Mouse (Mus musculus) embryo, embryonic 11 days (tissue): ENCODE data around the gene Map6.
A peak's percentile ranks its signal among the peaks of the same experiment; 100 is the strongest.

Experiments used
- DNase-seq: peaks from one replicate; pipeline ENCODE4 v3.0.0-alpha.2; 2015

The Map6 gene

DNA sequence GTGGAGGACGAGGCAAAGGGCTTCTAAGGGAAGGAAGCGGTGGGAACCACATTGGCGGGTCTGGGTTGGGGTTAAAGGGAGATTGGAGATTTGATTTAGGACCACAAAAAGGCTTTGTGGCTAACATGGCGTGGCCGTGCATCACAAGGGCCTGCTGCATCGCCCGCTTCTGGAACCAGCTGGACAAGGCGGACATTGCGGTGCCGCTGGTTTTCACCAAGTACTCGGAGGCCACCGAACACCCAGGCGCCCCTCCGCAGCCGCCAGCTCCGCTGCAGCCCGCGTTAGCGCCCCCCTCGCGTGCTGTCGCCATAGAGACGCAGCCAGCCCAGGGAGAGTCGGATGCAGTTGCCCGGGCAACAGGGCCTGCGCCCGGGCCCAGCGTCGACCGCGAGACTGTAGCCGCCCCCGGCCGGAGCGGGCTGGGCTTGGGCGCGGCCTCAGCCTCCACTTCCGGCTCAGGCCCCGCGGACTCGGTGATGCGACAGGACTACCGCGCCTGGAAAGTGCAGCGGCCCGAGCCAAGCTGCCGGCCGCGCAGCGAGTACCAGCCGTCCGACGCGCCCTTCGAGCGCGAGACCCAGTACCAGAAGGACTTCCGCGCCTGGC is 754 bp downstream of the Map6 start:
- DNase-seq: peak; percentile 93

DNA sequence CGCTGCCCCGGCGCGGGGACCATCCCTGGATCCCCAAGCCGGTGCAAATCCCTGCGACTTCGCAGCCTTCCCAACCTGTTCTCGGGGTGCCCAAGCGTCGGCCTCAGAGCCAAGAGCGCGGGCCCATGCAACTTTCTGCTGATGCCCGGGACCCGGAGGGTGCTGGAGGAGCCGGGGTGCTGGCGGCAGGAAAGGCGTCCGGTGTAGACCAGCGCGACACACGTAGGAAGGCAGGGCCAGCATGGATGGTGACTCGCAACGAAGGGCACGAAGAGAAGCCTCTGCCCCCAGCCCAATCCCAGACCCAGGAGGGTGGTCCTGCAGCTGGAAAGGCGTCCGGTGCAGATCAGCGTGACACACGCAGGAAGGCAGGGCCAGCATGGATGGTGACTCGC is 1.3 kb downstream of the Map6 start:
- no peak for DNase-seq

- peak; percentile 54 for DNase-seq
Measured at GRCm38 (mm10) chr7:99268951-99269945, 2.0 kb downstream of the Map6 start.

GRCm38 (mm10) chr7:99271630-99272029 is 4.4 kb downstream of the Map6 start:
- DNase-seq: no peak

- no peak for DNase-seq
Measured at GRCm38 (mm10) chr7:99275131-99275530, 7.9 kb downstream of the Map6 start.

DNA sequence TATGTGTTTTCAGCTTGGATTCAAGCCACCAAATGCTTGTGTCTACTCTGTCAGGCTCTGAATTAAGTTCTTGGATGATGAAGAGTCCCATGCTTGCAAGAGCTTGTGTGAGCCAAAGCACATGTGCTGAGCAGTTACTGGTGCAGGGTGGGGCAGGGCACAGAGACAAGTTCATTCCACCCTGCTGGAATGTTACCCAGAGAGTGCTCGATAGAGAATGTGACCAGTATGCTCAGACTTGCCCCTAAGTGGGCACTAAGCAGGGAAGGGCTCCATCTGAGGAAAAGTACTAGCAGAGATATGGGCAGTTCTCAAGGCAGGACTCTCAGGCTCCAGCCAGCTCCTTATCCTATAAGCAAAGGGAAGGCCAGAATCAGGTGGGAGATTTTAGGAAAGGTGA is 9.4 kb downstream of the Map6 start:
- no peak for DNase-seq

DNA sequence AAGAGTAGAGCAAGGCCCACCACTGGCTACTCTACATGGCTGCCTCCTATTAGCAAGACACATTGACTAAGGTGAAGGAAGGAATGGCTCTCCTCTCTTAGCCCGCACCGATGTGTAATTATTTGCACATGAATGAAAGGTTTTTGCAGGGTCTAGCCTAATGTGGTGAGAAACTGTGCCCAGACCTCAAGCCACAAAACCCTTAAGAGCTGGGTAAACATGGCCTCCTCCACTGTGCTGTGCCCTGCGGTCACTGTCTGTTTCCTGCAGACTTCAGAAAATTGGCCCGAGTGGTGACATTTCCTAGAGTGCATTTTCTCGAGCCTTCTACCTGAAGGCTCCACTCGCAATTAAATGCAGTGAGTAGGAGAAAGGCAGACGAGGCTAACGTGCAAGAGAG is 11.1 kb downstream of the Map6 start:
- DNase-seq: no peak

DNA sequence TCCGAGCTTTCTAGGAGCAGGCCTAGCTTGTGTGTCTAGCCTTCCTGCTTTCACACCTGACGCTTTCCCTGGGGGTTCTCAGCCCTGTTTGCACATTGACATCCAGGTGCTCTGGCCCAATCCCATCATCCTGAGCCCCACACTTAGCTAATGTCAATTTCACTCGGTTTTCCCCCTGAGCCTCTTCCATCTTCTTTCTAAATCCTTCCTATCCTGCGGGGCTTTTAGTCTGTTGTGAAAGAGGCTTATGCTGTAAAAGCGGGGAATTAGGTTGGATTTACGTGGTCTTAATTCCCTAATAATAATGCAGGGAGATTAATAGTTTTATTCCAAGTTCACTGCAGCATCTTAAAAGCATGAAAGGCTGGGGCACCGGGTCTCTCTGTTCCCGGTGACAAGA is 12.3 kb downstream of the Map6 start:
- no peak for DNase-seq

DNA sequence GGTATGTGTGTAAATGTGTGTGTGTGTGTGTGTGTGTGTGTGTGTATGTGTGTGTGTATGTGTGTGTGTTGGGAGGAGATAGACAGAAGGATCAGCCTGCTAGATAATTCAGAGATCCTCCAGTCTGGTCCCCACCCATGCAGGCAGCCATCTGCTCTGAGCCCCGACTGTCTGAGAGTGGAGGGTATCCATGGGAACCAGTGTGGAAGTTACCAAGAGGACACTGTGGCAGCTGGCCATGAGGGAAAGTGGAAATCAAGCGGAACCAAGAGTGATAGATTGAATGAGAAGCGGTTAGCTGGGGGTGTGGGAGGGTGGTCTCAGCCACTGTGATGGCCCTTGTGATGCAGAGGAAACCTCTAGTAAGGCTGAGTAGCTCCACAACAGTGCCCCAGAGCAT is 20.0 kb downstream of the Map6 start:
- peak; percentile 71 for DNase-seq

GRCm38 (mm10) chr7:99290008-99290407 is 22.8 kb downstream of the Map6 start:
- no peak for DNase-seq

DNA sequence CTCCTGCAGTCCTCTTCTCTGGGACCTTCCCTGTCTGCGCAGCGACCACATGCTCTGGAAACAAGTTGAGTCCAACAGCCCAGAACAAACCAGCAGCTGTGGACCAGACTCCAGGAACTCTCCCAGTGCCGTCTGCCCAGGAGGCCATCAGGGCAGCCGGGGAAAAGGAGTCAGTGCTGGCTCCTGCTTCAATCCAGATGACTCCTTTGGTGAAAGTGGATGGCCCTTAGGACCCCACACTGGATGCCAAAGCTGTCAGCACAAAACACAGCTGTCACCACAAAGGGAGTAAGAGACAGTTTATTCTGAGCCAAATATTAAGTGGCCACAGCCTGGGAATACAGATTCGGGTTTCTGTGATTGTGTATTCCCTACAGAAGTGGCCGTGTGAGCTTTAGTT is 23.7 kb downstream of the Map6 start:
- no peak for DNase-seq

DNA sequence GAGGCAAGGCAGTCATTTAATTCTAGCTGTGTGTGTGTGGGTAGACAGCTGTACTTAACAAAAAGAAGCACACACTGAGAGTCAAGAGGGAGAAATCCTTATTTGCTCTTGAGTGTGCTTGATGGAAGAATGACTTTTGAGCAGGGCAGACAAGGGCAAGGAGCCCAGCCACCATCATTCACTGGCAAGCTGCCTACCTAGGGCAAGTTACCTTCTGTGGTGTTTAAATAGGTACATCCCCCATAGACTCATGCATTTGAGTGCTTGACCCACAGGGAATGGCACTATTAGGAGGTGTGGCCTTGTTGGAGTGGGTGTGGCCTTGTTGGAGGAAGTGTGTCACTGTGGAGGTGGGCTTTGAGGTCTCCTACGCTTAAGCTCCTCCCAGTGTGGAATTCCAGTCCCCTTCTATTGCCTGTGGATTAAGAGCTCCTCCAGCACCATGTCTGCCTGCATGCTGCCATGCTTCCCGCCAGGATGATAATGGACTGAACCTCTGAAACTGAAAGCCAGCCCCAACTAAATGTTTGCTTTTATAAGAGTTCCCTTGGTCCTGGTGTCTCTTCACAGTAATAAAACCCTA is 27.0 kb downstream of the Map6 start:
- DNase-seq: no peak

- no peak for DNase-seq
Measured at GRCm38 (mm10) chr7:99295104-99295503, 27.9 kb downstream of the Map6 start.

GRCm38 (mm10) chr7:99300650-99301175 is 33.5 kb downstream of the Map6 start:
- peak; percentile 70 for DNase-seq

GRCm38 (mm10) chr7:99304029-99304428 is 36.8 kb downstream of the Map6 start:
- DNase-seq: no peak

DNA sequence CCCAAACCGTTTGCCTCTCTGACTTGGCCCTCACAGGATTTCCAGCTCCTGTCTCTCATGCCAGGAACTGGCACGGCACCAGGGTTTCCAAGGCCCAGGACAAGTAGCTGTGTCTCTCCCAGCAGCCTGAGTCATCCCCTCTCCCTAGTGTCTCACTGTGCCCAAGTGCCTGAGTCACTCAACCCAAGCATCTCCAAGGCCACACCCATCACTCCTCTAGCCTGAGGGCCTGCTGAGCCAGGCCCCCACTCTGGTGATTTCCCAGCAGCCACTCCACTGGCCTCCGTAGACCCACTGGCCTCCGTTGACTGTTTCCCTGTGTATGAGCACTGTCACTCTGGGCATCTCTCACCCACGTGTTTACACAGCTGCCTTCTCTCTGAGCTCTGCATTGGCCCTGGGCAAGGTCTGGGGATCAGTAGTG is 37.7 kb downstream of the Map6 start:
- DNase-seq: peak; percentile 28

GRCm38 (mm10) chr7:99305688-99306087 is 38.4 kb downstream of the Map6 start:
- no peak for DNase-seq

DNA sequence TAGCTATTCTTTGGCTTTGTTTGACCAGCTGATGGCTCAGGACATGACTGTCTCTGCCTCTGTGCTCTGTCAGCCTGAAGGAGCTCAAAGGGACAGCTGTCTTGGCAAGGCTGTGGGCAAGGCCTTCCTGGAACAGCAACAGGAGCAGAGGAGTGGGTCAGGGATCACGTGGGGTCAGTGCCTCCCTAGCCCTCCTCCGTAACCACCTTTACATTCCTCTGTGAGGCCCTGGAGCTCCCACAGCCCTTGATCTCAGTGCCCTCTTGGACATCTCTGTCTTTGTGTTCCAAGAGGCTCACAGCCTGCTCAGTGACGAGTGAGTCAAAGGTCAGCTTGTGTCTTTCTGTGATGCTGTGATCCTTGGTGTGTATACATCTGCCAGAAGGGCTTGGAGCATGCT is 39.4 kb downstream of the Map6 start:
- peak; percentile 37 for DNase-seq

DNA sequence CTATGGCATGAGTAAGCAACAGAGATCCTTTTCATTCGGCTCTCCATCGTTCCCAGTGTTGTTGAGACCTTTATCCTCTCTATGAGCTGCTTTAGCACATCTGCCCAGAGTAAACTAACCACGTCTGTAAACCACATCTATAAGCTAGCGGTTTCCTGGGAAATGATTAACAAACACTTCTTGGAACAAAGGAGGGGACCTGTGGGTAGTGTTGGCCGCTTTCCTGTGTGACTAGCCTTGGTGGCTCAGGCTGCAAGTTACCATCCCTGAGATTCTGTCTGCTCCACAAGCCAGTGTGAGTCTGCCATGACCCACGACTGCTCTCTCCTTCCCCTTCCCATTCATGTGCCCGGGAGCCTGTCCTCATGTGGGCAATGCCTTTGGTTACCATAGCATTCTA is 44.2 kb downstream of the Map6 start:
- DNase-seq: no peak

DNA sequence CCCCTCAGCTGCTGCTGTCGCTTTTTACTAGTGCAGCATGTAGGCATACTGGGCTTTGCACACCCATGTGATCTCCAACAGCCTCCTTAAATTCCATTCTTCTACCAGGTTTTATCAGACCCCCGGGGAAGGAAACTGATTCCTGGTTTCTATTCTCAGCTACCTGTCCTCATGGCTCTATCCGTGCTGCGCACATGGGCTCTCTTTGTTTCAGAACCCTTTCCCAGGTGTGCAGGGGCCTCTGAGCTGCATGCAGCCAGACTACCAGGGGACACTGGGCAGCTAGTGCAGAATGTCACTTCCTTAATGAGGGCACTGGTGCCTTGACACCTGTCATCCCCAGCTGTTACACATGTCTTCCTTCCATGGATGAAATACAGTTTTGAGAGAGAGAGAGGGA is 44.8 kb downstream of the Map6 start:
- DNase-seq: no peak

GRCm38 (mm10) chr7:99312671-99313143 is 45.5 kb downstream of the Map6 start:
- DNase-seq: peak; percentile 77

DNA sequence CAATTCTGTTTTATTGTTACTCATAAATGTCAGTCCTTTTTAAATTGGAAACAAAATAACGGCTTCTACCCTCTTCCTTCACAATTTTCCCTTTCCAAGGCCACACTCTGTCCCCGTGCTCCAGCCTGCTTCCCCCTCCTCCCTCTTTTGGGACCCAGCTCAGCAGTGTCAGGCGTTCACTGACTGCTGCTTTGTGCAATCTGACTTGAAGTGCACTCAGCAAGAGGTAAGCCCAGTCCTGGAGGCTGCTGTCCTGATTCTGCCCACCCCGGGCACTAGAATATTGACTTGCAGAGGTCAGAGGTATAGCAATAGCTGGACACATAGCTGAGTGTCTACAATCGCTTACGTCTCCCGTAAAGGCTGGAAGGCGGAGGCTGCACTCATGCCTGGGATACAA is 46.0 kb downstream of the Map6 start:
- peak; percentile 37 for DNase-seq

DNA sequence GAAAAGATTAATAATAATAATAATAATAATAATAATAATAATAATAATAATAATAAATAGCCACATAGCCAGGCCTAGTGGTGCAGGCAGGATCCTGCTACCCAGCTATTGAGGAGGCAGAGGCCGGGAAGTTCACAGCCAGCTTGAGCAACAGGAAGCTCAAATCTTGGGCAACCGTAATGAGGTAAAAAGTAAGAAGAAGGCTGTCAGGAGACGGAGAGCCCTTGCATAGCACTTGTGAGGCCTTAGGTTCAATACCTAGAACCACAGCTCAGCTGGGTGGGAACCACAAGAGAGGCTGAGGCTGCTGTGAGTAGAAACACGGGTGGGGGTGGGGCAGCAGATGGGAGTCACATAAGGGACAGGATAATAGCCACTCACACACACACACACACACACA is 47.3 kb downstream of the Map6 start:
- DNase-seq: no peak

DNA sequence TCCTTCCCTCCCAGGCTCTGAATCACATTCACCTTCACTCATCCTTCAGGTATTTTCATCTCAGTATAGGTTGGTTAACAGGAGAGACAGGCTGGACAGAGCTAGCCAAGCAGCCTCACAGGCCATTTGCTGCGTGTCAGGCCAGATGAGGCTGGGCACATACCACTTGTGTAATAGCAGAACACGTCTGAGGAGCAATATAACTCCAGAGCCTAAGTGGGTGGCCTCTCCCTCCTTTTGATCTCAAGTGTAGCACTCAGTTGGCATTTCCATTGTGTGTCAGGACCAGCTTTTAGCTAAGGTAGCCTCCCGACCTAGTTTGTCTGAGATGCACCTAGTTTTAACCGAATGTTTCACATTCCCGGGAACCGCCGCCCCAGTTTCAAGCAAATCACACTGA is 49.0 kb downstream of the Map6 start:
- DNase-seq: no peak
